In genomic region chr6:31197631-31198338, GRCm38 (mm10) we compare ENCODE assay signal across 11 mouse cellular contexts.
DNase-seq lines count a peak whose midpoint lies in the region; ATAC-seq and TF ChIP-seq lines count a peak whose summit lies in the region.
"Had no signal": no experiment of that assay in that cellular context is flagged by ENCODE, and none has a peak within 500 bp of the region (broad histone marks: within the 10 kb centered on the region; RNA-seq: fewer than 3 reads in every experiment).

No protein-coding gene starts in this region.

- H3K9me3 ChIP-seq in midbrain, postnatal 0 days (ENCODE audit: low read length) = no peaks in the 10 kb centered on the region
- H3K9me3 ChIP-seq in midbrain, embryonic 13.5 days = no peaks in the 10 kb centered on the region
- H3K9me3 ChIP-seq: liver, embryonic 13.5 days; neural tube, embryonic 13.5 days had no signal

- no peaks in the 10 kb centered on the region for H3K36me3 ChIP-seq in midbrain, postnatal 0 days (ENCODE audit: insufficient read depth, low read length)
- H3K36me3 ChIP-seq in midbrain, embryonic 13.5 days = no peaks in the 10 kb centered on the region
- H3K36me3 ChIP-seq: liver, embryonic 13.5 days; neural tube, embryonic 13.5 days had no signal

- H3K27ac ChIP-seq in gastrocnemius, adult 2 months = peak overlapping the region; percentile 46; the same call in 1 of the 2 replicates
- H3K27ac ChIP-seq in midbrain, postnatal 0 days (ENCODE audit: low read depth, low read length) = no peak overlapping the region
- no peak overlapping the region for H3K27ac ChIP-seq in midbrain, embryonic 13.5 days
- H3K27ac ChIP-seq: liver, embryonic 13.5 days; neural tube, embryonic 13.5 days had no signal

- ATAC-seq in midbrain, postnatal 0 days (ENCODE audit: low FRiP score) = no peak
- ATAC-seq in midbrain, embryonic 13.5 days = no peak
- 0 out of 2 replicates have a peak, but pooled peaks have one; percentile 15 for ATAC-seq in megakaryocyte-erythroid progenitor cell, adult 5-6 weeks (replicated peaks; ENCODE audit: low FRiP score, low TSS enrichment, poor library complexity, severe bottlenecking)
- no peak for ATAC-seq in monocyte, adult 5-6 weeks (replicated peaks; ENCODE audit: insufficient number of reproducible peaks, low FRiP score, low TSS enrichment, poor library complexity, severe bottlenecking)

- intact Hi-C loops in gastrocnemius, adult 2 months (cut with DNase I) = no loop called here

- no peak overlapping the region for H3K9ac ChIP-seq in midbrain, postnatal 0 days (replicated peaks; ENCODE audit: low read length, poor library complexity, severe bottlenecking)
- no peak overlapping the region for H3K9ac ChIP-seq in midbrain, embryonic 13.5 days (replicated peaks)
- H3K9ac ChIP-seq: liver, embryonic 13.5 days; neural tube, embryonic 13.5 days had no signal

- 76% methylated on average over 4 of the region's 4 CpGs for WGBS in midbrain, postnatal 0 days
- 65% methylated on average over 4 of the region's 4 CpGs for WGBS in midbrain, embryonic 13.5 days

- H3K27me3 ChIP-seq in midbrain, postnatal 0 days (ENCODE audit: insufficient read depth, low read length) = no peaks in the 10 kb centered on the region
- no peaks in the 10 kb centered on the region for H3K27me3 ChIP-seq in midbrain, embryonic 13.5 days
- H3K27me3 ChIP-seq: neural tube, embryonic 13.5 days had no signal

- no peak overlapping the region for H3K4me3 ChIP-seq in gastrocnemius, adult 2 months
- H3K4me3 ChIP-seq in midbrain, postnatal 0 days (ENCODE audit: low read depth, low read length) = no peak overlapping the region
- no peak overlapping the region for H3K4me3 ChIP-seq in midbrain, embryonic 13.5 days (replicated peaks)
- H3K4me3 ChIP-seq: liver, embryonic 13.5 days; neural tube, embryonic 13.5 days had no signal

- peak; percentile 49 for TF ChIP-seq CTCF in gastrocnemius, adult 2 months (IDR thresholded peaks at IDR 0.05)
- peak; percentile 42 for TF ChIP-seq CTCF in midbrain, postnatal 0 days (IDR thresholded peaks at IDR 0.05)

- peak; percentile 32 for DNase-seq in gastrocnemius, adult 2 months
- no peak for DNase-seq in gastrocnemius, postnatal 25 days
- no peak for DNase-seq in midbrain, postnatal 0 days (ENCODE audit: low spot score)
- peak; percentile 77 for DNase-seq in cerebellum, adult 11-12 months
- no peak for DNase-seq in layer of hippocampus, postnatal 14 days (ENCODE audit: low spot score in 2 of 2)
- DNase-seq: liver, embryonic 13.5 days; thymus, postnatal 25 days had no signal

- H3K4me2 ChIP-seq in midbrain, postnatal 0 days (ENCODE audit: low read depth, low read length, poor library complexity, severe bottlenecking) = no peak overlapping the region
- H3K4me2 ChIP-seq in midbrain, embryonic 13.5 days (replicated peaks) = no peak overlapping the region
- H3K4me2 ChIP-seq: liver, embryonic 13.5 days; neural tube, embryonic 13.5 days had no signal

- H3K4me1 ChIP-seq in midbrain, postnatal 0 days (ENCODE audit: insufficient read depth, low read length) = no peaks in the 10 kb centered on the region
- H3K4me1 ChIP-seq in midbrain, embryonic 13.5 days (replicated peaks) = no peaks in the 10 kb centered on the region
- H3K4me1 ChIP-seq: liver, embryonic 13.5 days; neural tube, embryonic 13.5 days had no signal

Comparison
In these comparisons a context has a peak if more than half of its experiments do, and no peak if none do; other contexts are left out.
1. DNase-seq: peak in gastrocnemius, adult 2 months (single experiment) and cerebellum, adult 11-12 months (single experiment); none in gastrocnemius, postnatal 25 days (single experiment), midbrain, postnatal 0 days (single experiment) and layer of hippocampus, postnatal 14 days (0 of 2).